Mouse (Mus musculus): ENCODE results near the gene Gm49510.
A peak's percentile ranks its signal among the peaks of the same experiment; 100 is the strongest.

GRCm38 (mm10) chr15:78881828-78882227 lies 17.6 kb upstream of the Gm49510 start:
- no peak for TF ChIP-seq EP300 (IDR thresholded peaks at IDR 0.05)
- peak; percentile 41 for TF ChIP-seq CTCF (IDR thresholded peaks at IDR 0.05)
